In the genomic region with DNA sequence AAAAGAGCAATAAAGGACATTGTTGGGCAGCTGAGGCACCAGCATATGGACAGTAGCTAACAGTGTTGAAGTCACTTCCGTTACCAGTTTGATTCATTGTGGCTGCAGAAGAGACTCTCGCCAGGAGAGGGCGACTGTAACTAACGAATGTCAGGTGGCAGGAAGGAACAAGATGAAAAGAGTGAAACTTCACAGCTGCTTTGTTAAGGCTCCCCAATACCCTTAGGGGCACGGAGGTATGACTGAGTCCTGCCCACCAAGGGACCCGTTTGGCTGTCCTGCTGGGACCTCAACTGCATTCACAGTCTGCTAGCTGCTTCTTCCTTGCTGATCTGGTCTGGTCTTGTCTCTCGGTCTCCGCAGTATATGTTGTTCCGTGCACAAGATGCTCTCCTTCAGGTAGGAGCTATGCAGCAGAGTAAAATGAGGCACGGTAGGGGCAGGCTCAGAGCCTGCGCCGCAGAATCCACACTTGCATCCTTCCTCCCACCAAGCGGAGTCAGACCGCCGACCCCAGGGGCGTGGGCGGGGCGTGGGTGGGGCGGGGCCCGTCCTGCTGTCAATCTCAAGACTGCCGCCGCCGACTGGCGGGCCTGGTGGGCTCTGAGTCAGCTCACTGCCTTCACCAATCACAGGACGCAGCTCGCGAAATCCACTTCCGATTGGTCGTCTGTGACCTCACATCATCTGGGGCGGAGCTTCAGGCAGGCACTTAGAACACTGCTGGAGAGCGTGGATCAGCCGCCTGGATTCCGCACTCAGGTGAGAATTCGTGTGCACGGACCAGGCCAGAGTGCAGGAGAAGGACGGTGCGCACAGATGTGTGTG, we compare ENCODE assay signal across 8 mouse cellular contexts. TPM values are rescaled to one million over a fixed set of nuclear protein-coding genes. Genes with fewer than 3 reads are reported as not detected.
A peak's percentile ranks its signal among the peaks of the same experiment; 100 is the strongest.
DNase-seq lines count a peak whose midpoint lies in the region; ATAC-seq and TF ChIP-seq lines count a peak whose summit lies in the region.

No protein-coding gene starts in this region.

- peaks cover 7% of the 10 kb centered on the region; the same call in 1 of the 2 replicates for H3K79me2 ChIP-seq in liver, adult 2 months (ENCODE audit: control insufficient read depth, insufficient read depth, low read length)
- peaks cover 46% of the 10 kb centered on the region for H3K79me2 ChIP-seq in myocyte (ENCODE audit: control insufficient read depth, insufficient read depth)

- peak; percentile 98 for DNase-seq in A20 (ENCODE audit: low read depth, low spot score)
- DNase-seq in liver, adult 2 months (ENCODE audit: extremely low read depth, low read depth, low spot score): peak; percentile 97
- DNase-seq in splenic B cell, adult 2 months (ENCODE audit: low read depth, low spot score): peak; percentile 97

- no peaks in the 10 kb centered on the region for H3K36me3 ChIP-seq in heart, embryonic 11.5 days (ENCODE audit: control insufficient read depth, insufficient read depth, low read length)
- H3K36me3 ChIP-seq in kidney, embryonic 16.5 days (ENCODE audit: insufficient read depth, low read length): no peaks in the 10 kb centered on the region
- no peaks in the 10 kb centered on the region for H3K36me3 ChIP-seq in liver, adult 2 months (ENCODE audit: control insufficient read depth, insufficient read depth, low read length)
- no peaks in the 10 kb centered on the region for H3K36me3 ChIP-seq in myocyte (ENCODE audit: control insufficient read depth, insufficient read depth)
- no peaks in the 10 kb centered on the region for H3K36me3 ChIP-seq in splenic B cell, adult 2 months (ENCODE audit: control insufficient read depth, insufficient read depth, low read length, poor library complexity, severe bottlenecking)

- H3K27ac ChIP-seq in bone marrow macrophage, adult 2 months (ENCODE audit: insufficient read depth, low read depth, low read length): peak overlapping the region; percentile 75
- peak overlapping the region; percentile 63 for H3K27ac ChIP-seq in embryonic fibroblast, embryonic 13.5 days (ENCODE audit: insufficient read depth, low read length)
- H3K27ac ChIP-seq in heart, embryonic 11.5 days (ENCODE audit: low read depth, low read length): peak overlapping the region; percentile 86
- H3K27ac ChIP-seq in kidney, embryonic 16.5 days (ENCODE audit: low read length): peak overlapping the region; percentile 94
- H3K27ac ChIP-seq in liver, adult 2 months (replicated peaks; ENCODE audit: insufficient read depth, low read depth, low read length): peak overlapping the region; percentile 85

- peak overlapping the region; percentile 28 for H3ac ChIP-seq in myocyte (ENCODE audit: control insufficient read depth, insufficient read length)

- H3K4me2 ChIP-seq in heart, embryonic 11.5 days: peak overlapping the region; percentile 87
- H3K4me2 ChIP-seq in kidney, embryonic 16.5 days (replicated peaks; ENCODE audit: low read depth, low read length): peak overlapping the region; percentile 78
- peak overlapping the region; percentile 98 for H3K4me2 ChIP-seq in myocyte (ENCODE audit: low read depth)

- H3K4me1 ChIP-seq in bone marrow macrophage, adult 2 months (ENCODE audit: control insufficient read depth, insufficient read depth, low read length): peaks cover 23% of the 10 kb centered on the region
- H3K4me1 ChIP-seq in embryonic fibroblast, embryonic 13.5 days (ENCODE audit: control insufficient read depth, insufficient read depth, low read length): no peaks in the 10 kb centered on the region
- peaks cover 5% of the 10 kb centered on the region; the same call in 1 of the 2 replicates for H3K4me1 ChIP-seq in heart, embryonic 11.5 days (ENCODE audit: control insufficient read depth, insufficient read depth, low read length)
- H3K4me1 ChIP-seq in kidney, embryonic 16.5 days (ENCODE audit: insufficient read depth, low read length): peaks cover 6% of the 10 kb centered on the region
- peaks cover 27% of the 10 kb centered on the region for H3K4me1 ChIP-seq in liver, adult 2 months (ENCODE audit: control insufficient read depth, insufficient read depth, low read length)

- no peaks in the 10 kb centered on the region for H3K27me3 ChIP-seq in heart, embryonic 11.5 days (ENCODE audit: control insufficient read depth, insufficient read depth, low read length)
- H3K27me3 ChIP-seq in kidney, embryonic 16.5 days (ENCODE audit: insufficient read depth, low read length): no peaks in the 10 kb centered on the region
- no peaks in the 10 kb centered on the region for H3K27me3 ChIP-seq in liver, adult 2 months (ENCODE audit: control insufficient read depth, insufficient read depth, low read length)
- no peaks in the 10 kb centered on the region for H3K27me3 ChIP-seq in myocyte (ENCODE audit: control insufficient read depth, insufficient read depth, insufficient read length)
- H3K27me3 ChIP-seq in splenic B cell, adult 2 months (ENCODE audit: control insufficient read depth, insufficient read depth, low read length, poor library complexity, severe bottlenecking): no peaks in the 10 kb centered on the region; the same call in 1 of the 2 replicates

- peak; percentile 55; the same call in 1 of the 2 replicates for TF ChIP-seq CTCF in bone marrow macrophage, adult 2 months (IDR thresholded peaks at IDR 0.05; ENCODE audit: low read depth, low read length)
- peak; percentile 58; the same call in 1 of the 2 replicates for TF ChIP-seq CTCF in embryonic fibroblast, embryonic 13.5 days (IDR thresholded peaks at IDR 0.05; ENCODE audit: borderline replicate concordance, insufficient read depth, low read length)
- TF ChIP-seq CTCF in liver, adult 2 months (IDR thresholded peaks at IDR 0.05; ENCODE audit: low read depth, low read length): peak; percentile 78

- ATAC-seq in heart, embryonic 11.5 days (replicated peaks; ENCODE audit: insufficient number of reproducible peaks, low FRiP score, low TSS enrichment): peak; percentile 99
- peak; percentile 98 for ATAC-seq in kidney, embryonic 16.5 days (ENCODE audit: low FRiP score, low TSS enrichment)

- peak overlapping the region; percentile 86 for H3K4me3 ChIP-seq in bone marrow macrophage, adult 2 months (ENCODE audit: insufficient read depth, low read length)
- H3K4me3 ChIP-seq in embryonic fibroblast, embryonic 13.5 days (ENCODE audit: insufficient read depth, low read length): peak overlapping the region; percentile 71
- H3K4me3 ChIP-seq in heart, embryonic 11.5 days (ENCODE audit: low read depth, low read length): peak overlapping the region; percentile 63
- H3K4me3 ChIP-seq in kidney, embryonic 16.5 days (ENCODE audit: low read length): peak overlapping the region; percentile 71
- peak overlapping the region; percentile 64 for H3K4me3 ChIP-seq in liver, adult 2 months (ENCODE audit: insufficient read depth, low read depth, low read length)
- H3K4me3 ChIP-seq in myocyte: peak overlapping the region; percentile 70

- peak overlapping the region; percentile 82 for H3K9ac ChIP-seq in heart, embryonic 11.5 days (ENCODE audit: low read depth, low read length)
- H3K9ac ChIP-seq in kidney, embryonic 16.5 days (replicated peaks; ENCODE audit: low read length): peak overlapping the region; percentile 73
- peak overlapping the region; percentile 80 for H3K9ac ChIP-seq in liver, adult 2 months (ENCODE audit: low read depth, low read length)

- WGBS in heart, embryonic 11.5 days (ENCODE audit: insufficient replicate concordance): 1% methylated on average over 37 of the region's 37 CpGs
- WGBS in kidney, embryonic 16.5 days: under 1% methylated on average over 37 of the region's 37 CpGs
- under 1% methylated on average over 37 of the region's 37 CpGs for WGBS in liver, adult 2 months

- no peak for TF ChIP-seq POLR2A in bone marrow macrophage, adult 2 months (IDR thresholded peaks at IDR 0.05; ENCODE audit: borderline replicate concordance, low read depth, low read length)
- peak; percentile 84 for TF ChIP-seq POLR2A in embryonic fibroblast, embryonic 13.5 days (IDR thresholded peaks at IDR 0.05; ENCODE audit: low read depth, low read length)
- TF ChIP-seq POLR2A in liver, adult 2 months (IDR thresholded peaks at IDR 0.05; ENCODE audit: extremely low read depth, insufficient read depth, low read length): peak; percentile 85
- TF ChIP-seq POLR2A in myocyte (IDR thresholded peaks at IDR 0.05; ENCODE audit: insufficient read length, low read depth): peak; percentile 81

- H3K9me3 ChIP-seq in heart, embryonic 11.5 days (replicated peaks; ENCODE audit: control insufficient read depth, low read length): no peaks in the 10 kb centered on the region
- no peaks in the 10 kb centered on the region for H3K9me3 ChIP-seq in kidney, embryonic 16.5 days (ENCODE audit: low read length)

RNA-seq across cellular contexts. Expression of a gene that starts 6.8 kb away (rescaled TPM):
- 20.5 and 21.8 TPM in 2 replicates for polyA plus RNA-seq in bone marrow macrophage, adult 2 months (2012; ENCODE audit: insufficient read depth, insufficient read length, missing spikeins)
- 33.8 and 36.6 TPM in 2 replicates for polyA plus RNA-seq in embryonic fibroblast, embryonic 13.5 days (2011; ENCODE audit: insufficient read length, low read depth, missing spikeins)
- 31.9 and 37.4 TPM in 2 replicates for polyA plus RNA-seq in heart, embryonic 11.5 days (2014; fragmentation: Nextera tagmentation; extraction: Ambion mirVana)
- polyA plus RNA-seq in kidney, embryonic 16.5 days (2015; fragmentation: Nextera tagmentation; extraction: Ambion mirVana): 44.5 and 48.8 TPM in 2 replicates
- 85.9 and 101 TPM in 2 replicates for total RNA-seq in liver, adult 2 months (2014; rRNA removed)
- polyA plus RNA-seq in liver, adult 2 months (2012; rRNA removed): 282 and 283 TPM in 2 replicates
- polyA plus RNA-seq in myocyte (2012; fragmentation: generic; extraction: Trizol): 107 TPM

RNA-seq across cellular contexts. Expression of a gene that starts 7.1 kb away (rescaled TPM):
- polyA plus RNA-seq in bone marrow macrophage, adult 2 months (2012; ENCODE audit: insufficient read depth, insufficient read length, missing spikeins): 8.5 and 10.2 TPM in 2 replicates
- polyA plus RNA-seq in embryonic fibroblast, embryonic 13.5 days (2011; ENCODE audit: insufficient read length, low read depth, missing spikeins): 6.6 and 7.0 TPM in 2 replicates
- 7.2 and 8.1 TPM in 2 replicates for polyA plus RNA-seq in heart, embryonic 11.5 days (2014; fragmentation: Nextera tagmentation; extraction: Ambion mirVana)
- 11.7 and 13.3 TPM in 2 replicates for polyA plus RNA-seq in kidney, embryonic 16.5 days (2015; fragmentation: Nextera tagmentation; extraction: Ambion mirVana)
- total RNA-seq in liver, adult 2 months (2014; rRNA removed): 22.5 and 32.8 TPM in 2 replicates
- polyA plus RNA-seq in liver, adult 2 months (2012; rRNA removed): 19.6 and 25.7 TPM in 2 replicates
- polyA plus RNA-seq in myocyte (2012; fragmentation: generic; extraction: Trizol): 5.7 TPM

RNA-seq across cellular contexts. Expression of a gene that starts 36.9 kb away (rescaled TPM):
- not detected in 2 replicates for polyA plus RNA-seq in bone marrow macrophage, adult 2 months (2012; ENCODE audit: insufficient read depth, insufficient read length, missing spikeins)
- not detected in 2 replicates for polyA plus RNA-seq in embryonic fibroblast, embryonic 13.5 days (2011; ENCODE audit: insufficient read length, low read depth, missing spikeins)
- polyA plus RNA-seq in heart, embryonic 11.5 days (2014; fragmentation: Nextera tagmentation; extraction: Ambion mirVana): not detected in 2 replicates
- not detected in 2 replicates for polyA plus RNA-seq in kidney, embryonic 16.5 days (2015; fragmentation: Nextera tagmentation; extraction: Ambion mirVana)
- not detected in 2 replicates for total RNA-seq in liver, adult 2 months (2014; rRNA removed)
- not detected in 2 replicates for polyA plus RNA-seq in liver, adult 2 months (2012; rRNA removed)
- polyA plus RNA-seq in myocyte (2012; fragmentation: generic; extraction: Trizol): not detected

RNA-seq across cellular contexts. Expression of a gene that starts 45.4 kb away (rescaled TPM):
- 0.35 and 0.39 TPM in 2 replicates for polyA plus RNA-seq in bone marrow macrophage, adult 2 months (2012; ENCODE audit: insufficient read depth, insufficient read length, missing spikeins)
- 2.3 and 2.5 TPM in 2 replicates for polyA plus RNA-seq in embryonic fibroblast, embryonic 13.5 days (2011; ENCODE audit: insufficient read length, low read depth, missing spikeins)
- 2.3 and 3.4 TPM in 2 replicates for polyA plus RNA-seq in heart, embryonic 11.5 days (2014; fragmentation: Nextera tagmentation; extraction: Ambion mirVana)
- polyA plus RNA-seq in kidney, embryonic 16.5 days (2015; fragmentation: Nextera tagmentation; extraction: Ambion mirVana): 2.2 and 2.5 TPM in 2 replicates
- 0.09 and 0.54 TPM in 2 replicates for total RNA-seq in liver, adult 2 months (2014; rRNA removed)
- 0.52 and 0.78 TPM in 2 replicates for polyA plus RNA-seq in liver, adult 2 months (2012; rRNA removed)
- polyA plus RNA-seq in myocyte (2012; fragmentation: generic; extraction: Trizol): 1.9 TPM

Comparison
In these comparisons a context has a peak if more than half of its experiments do, and no peak if none do; other contexts are left out.
1. Peak in every context shown above with its lines: DNase-seq, ATAC-seq, H3K4me3 ChIP-seq and H3K27ac ChIP-seq.